Mouse (Mus musculus) thymus, adult 18-20 months (tissue): ENCODE data around the gene Lama5.

ENCODE experiments used
- DNase-seq, 2 experiments: peaks; one replicate each; pipeline ENCODE4 v3.0.0; 2022; ENCODE audit warnings: mixed read lengths in 2 of 2

Lama5 gene

GRCm38 (mm10) chr2:180133231-180133630 is 92.4 kb downstream of the Lama5 start:
- DNase-seq: no peak

- DNase-seq: no peak
These were observed 98.0 kb downstream of the Lama5 start for GRCm38 (mm10) chr2:180127675-180128074.
